Mouse (Mus musculus) E14TG2a.4 (cell line): ENCODE results near the gene Rpp21.

Experiments used
- CTCF ChIP-seq: conservative IDR thresholded peaks from 2 replicates; pipeline ENCODE4 v1.5.1; 2014; ENCODE audit warnings: low read length
- NANOG ChIP-seq: IDR thresholded peaks from 2 replicates; pipeline ENCODE4 v1.6.1; 2014; ENCODE audit warnings: borderline replicate concordance, low read length, mixed read lengths
- POU5F1 ChIP-seq: IDR thresholded peaks from 2 replicates; pipeline ENCODE4 v1.6.1; 2014; ENCODE audit warnings: low read length, borderline replicate concordance

DNA sequence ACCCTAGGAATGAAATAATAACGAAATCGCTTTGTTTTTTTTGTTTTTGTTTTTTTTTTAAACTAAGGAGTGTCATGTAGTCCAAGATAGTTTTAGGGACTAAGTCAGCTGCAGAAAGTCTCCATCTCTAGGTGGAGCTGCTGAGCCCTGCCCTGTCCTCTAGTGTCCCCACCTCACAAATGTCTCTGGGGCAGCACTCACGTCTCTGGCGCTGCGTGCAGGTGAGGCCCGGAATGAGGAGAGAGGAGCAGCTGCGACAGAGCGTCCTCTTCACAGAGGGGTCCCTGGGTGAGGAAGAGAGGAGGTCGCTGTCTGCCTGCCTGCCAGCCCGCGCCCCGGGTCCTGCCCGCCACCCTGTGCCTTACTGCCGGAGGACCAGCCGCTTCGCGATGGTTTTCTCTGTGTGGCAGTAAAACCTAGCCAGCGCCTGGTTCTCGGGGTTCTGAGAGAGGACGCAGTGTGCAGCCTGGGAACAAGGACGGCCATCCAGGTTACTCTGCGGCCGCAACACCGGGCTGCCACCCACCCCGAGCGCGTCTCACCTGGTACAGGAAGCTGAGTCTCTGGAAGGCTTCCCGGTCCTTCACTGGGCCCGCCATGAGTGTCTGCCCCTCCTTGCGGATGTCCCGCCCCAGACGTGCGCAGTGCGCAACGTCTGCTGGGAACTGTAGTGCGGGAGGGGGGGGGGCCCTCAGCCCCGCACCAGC is 475 bp downstream of the Rpp21 start:
- TF ChIP-seq CTCF (peak; percentile 39; the same call in 1 of the 2 replicates), NANOG (no peak), POU5F1 (no peak)
